Mouse (Mus musculus) hindbrain, embryonic 12.5 days (tissue): ENCODE measurements around the gene Kat2a. TPM values are rescaled to one million over a fixed set of nuclear protein-coding genes. Genes with fewer than 3 reads are reported as not detected.
A peak's percentile ranks its signal among the peaks of the same experiment; 100 is the strongest.
"Not testable (repeated sequence)": the region's sequence is repeated elsewhere in the genome, so short reads cannot be mapped to it uniquely, and the experiment has no call there.

Experiments used
- ATAC-seq: fragments of 200-750 bp; cut with Nextera tagmentation; 2 replicates; pipeline ENCODE4 v1.8.0; 2017; ENCODE audit warnings: moderate TSS enrichment; ENCODE audit not compliant: low FRiP score
- H3K27ac ChIP-seq: fragments of 300-500 bp; sonication (generic); 2 replicates; pipeline ENCODE4 v1.5.1; 2016; ENCODE audit warnings: mild to moderate bottlenecking
- H3K27me3 ChIP-seq: fragments of 300-500 bp; sonication (generic); 2 replicates; pipeline ENCODE4 v1.6.1; 2016; ENCODE audit warnings: mild to moderate bottlenecking
- H3K36me3 ChIP-seq: fragments of 300-500 bp; sonication (generic); 2 replicates; pipeline ENCODE4 v1.6.1; 2016; ENCODE audit warnings: mild to moderate bottlenecking
- H3K4me1 ChIP-seq: fragments of 300-500 bp; sonication (generic); 2 replicates; pipeline ENCODE4 v1.6.1; 2016
- H3K4me2 ChIP-seq: fragments of 300-500 bp; sonication (generic); replicated peaks from 2 replicates; pipeline ENCODE4 v1.6.1; 2016; ENCODE audit warnings: mild to moderate bottlenecking
- H3K4me3 ChIP-seq: fragments of 300-500 bp; sonication (generic); 2 replicates; pipeline ENCODE4 v1.5.1; 2016; ENCODE audit warnings: mild to moderate bottlenecking
- H3K9ac ChIP-seq: fragments of 300-500 bp; sonication (generic); 2 replicates; pipeline ENCODE4 v1.6.1; 2016; ENCODE audit warnings: mild to moderate bottlenecking, moderate library complexity
- H3K9me3 ChIP-seq: fragments of 300-500 bp; sonication (generic); replicated peaks from 2 replicates; pipeline ENCODE4 v1.6.1; 2016; ENCODE audit warnings: mild to moderate bottlenecking
- WGBS: fragments of 180-500 bp; shearing (Covaris S2); methylation state at CpG from one replicate; pipeline ENCODE4 v1.1.7; 2016; 5-methylcytosine and 5-hydroxymethylcytosine counted together
- polyA plus RNA-seq: library from polyadenylated mRNA; unstranded; fragments of >200 nt; fragmentation: Nextera tagmentation; extraction: Ambion mirVana; gene quantifications from 2 replicates; pipeline ENCODE4 v1.2.1, GENCODE M21; 2016

The Kat2a gene
- polyA plus RNA-seq, 1 experiment from 2014 or later: 61.8 TPM

GRCm38 (mm10) chr11:100685371-100685770, 26.9 kb downstream of the Kat2a start:
- no peak overlapping the region for H3K9ac ChIP-seq
- WGBS: 78% methylated on average over 2 of the region's 3 CpGs
- H3K4me1 ChIP-seq: no peaks in the 10 kb centered on the region
- no peak overlapping the region for H3K4me2 ChIP-seq
- no peaks in the 10 kb centered on the region for H3K36me3 ChIP-seq
- H3K27ac ChIP-seq: no peak overlapping the region
- H3K4me3 ChIP-seq: no peak overlapping the region
- H3K27me3 ChIP-seq: peaks cover 4% of the 10 kb centered on the region; the same call in 1 of the 2 replicates
- no peak for ATAC-seq
- H3K9me3 ChIP-seq: no peaks in the 10 kb centered on the region

- ATAC-seq: no peak
- H3K9me3 ChIP-seq: no peaks in the 10 kb centered on the region
- no peaks in the 10 kb centered on the region for H3K27me3 ChIP-seq
- H3K9ac ChIP-seq: no peak overlapping the region
- no peak overlapping the region for H3K4me2 ChIP-seq
- no peaks in the 10 kb centered on the region for H3K36me3 ChIP-seq
- no peaks in the 10 kb centered on the region for H3K4me1 ChIP-seq
- WGBS: 77% methylated on average over 2 of the region's 2 CpGs
- no peak overlapping the region for H3K4me3 ChIP-seq
- no peak overlapping the region for H3K27ac ChIP-seq
These were observed 28.2 kb downstream of the Kat2a start for GRCm38 (mm10) chr11:100684084-100684483.

GRCm38 (mm10) chr11:100682526-100682925, 29.7 kb downstream of the Kat2a start:
- no peak overlapping the region for H3K27ac ChIP-seq
- whole genome bisulfite sequencing: 64% methylated on average over 5 of the region's 5 CpGs
- ATAC-seq: no peak

GRCm38 (mm10) chr11:100681826-100682225, 30.4 kb downstream of the Kat2a start:
- ATAC-seq: no peak
- Histone ChIP-seq H3K27ac (no peak overlapping the region), H3K9ac (no peak overlapping the region), H3K4me1 (no peaks in the 10 kb centered on the region), H3K36me3 (no peaks in the 10 kb centered on the region), H3K4me3 (no peak overlapping the region), H3K27me3 (no peaks in the 10 kb centered on the region), H3K9me3 (no peaks in the 10 kb centered on the region), H3K4me2 (no peak overlapping the region)
- WGBS: 81% methylated on average over 5 of the region's 5 CpGs

More at GRCm38 (mm10) chr11:100682526-100682925, 29.7 kb downstream of the Kat2a start:
- H3K9ac ChIP-seq: no peak overlapping the region
- no peak overlapping the region for H3K4me2 ChIP-seq
- H3K36me3 ChIP-seq: no peaks in the 10 kb centered on the region
- H3K9me3 ChIP-seq: no peaks in the 10 kb centered on the region
- no peaks in the 10 kb centered on the region for H3K4me1 ChIP-seq
- no peaks in the 10 kb centered on the region for H3K27me3 ChIP-seq
- H3K4me3 ChIP-seq: no peak overlapping the region

- Histone ChIP-seq H3K9ac (no peak overlapping the region), H3K36me3 (no peaks in the 10 kb centered on the region), H3K27ac (no peak overlapping the region), H3K4me2 (no peak overlapping the region), H3K4me1 (peaks cover 6% of the 10 kb centered on the region), H3K27me3 (peaks cover 18% of the 10 kb centered on the region), H3K4me3 (no peak overlapping the region), H3K9me3 (no peaks in the 10 kb centered on the region)
- ATAC-seq: no peak
- 63% methylated on average over 7 of the region's 7 CpGs for WGBS
These were observed 34.5 kb downstream of the Kat2a start for GRCm38 (mm10) chr11:100677810-100678209.

GRCm38 (mm10) chr11:100673169-100673568, 39.1 kb downstream of the Kat2a start:
- peak overlapping the region; percentile 16; the same call in 1 of the 2 replicates for H3K4me3 ChIP-seq
- ATAC-seq: no peak
- WGBS: under 1% methylated on average over 20 of the region's 23 CpGs
- peak overlapping the region; percentile 43 for H3K4me2 ChIP-seq
- H3K9me3 ChIP-seq: no peaks in the 10 kb centered on the region
- H3K36me3 ChIP-seq: no peaks in the 10 kb centered on the region
- H3K27me3 ChIP-seq: peaks cover 26% of the 10 kb centered on the region
- peaks cover 6% of the 10 kb centered on the region for H3K4me1 ChIP-seq
- H3K27ac ChIP-seq: no peak overlapping the region
- peak overlapping the region; percentile 50 for H3K9ac ChIP-seq

GRCm38 (mm10) chr11:100671956-100672355, 40.3 kb downstream of the Kat2a start:
- no peak for ATAC-seq
- WGBS: 83% methylated on average over 2 of the region's 2 CpGs
- no peaks in the 10 kb centered on the region for H3K9me3 ChIP-seq
- H3K4me3 ChIP-seq: no peak overlapping the region
- H3K27me3 ChIP-seq: peaks cover 26% of the 10 kb centered on the region
- no peaks in the 10 kb centered on the region for H3K36me3 ChIP-seq
- H3K4me1 ChIP-seq: peaks cover 6% of the 10 kb centered on the region
- H3K27ac ChIP-seq: no peak overlapping the region
- H3K4me2 ChIP-seq: no peak overlapping the region
- H3K9ac ChIP-seq: no peak overlapping the region

GRCm38 (mm10) chr11:100671049-100671448, 41.2 kb downstream of the Kat2a start:
- Histone ChIP-seq H3K9ac (no peak overlapping the region), H3K4me1 (peaks cover 6% of the 10 kb centered on the region), H3K4me3 (no peak overlapping the region), H3K27ac (no peak overlapping the region), H3K4me2 (no peak overlapping the region), H3K36me3 (no peaks in the 10 kb centered on the region), H3K27me3 (peaks cover 21% of the 10 kb centered on the region), H3K9me3 (no peaks in the 10 kb centered on the region)
- no peak for ATAC-seq
- 86% methylated on average over 1 of the region's 1 CpGs for WGBS

GRCm38 (mm10) chr11:100659806-100660205, 52.5 kb downstream of the Kat2a start:
- no peak overlapping the region for H3K27ac ChIP-seq
- 70% methylated on average over 10 of the region's 10 CpGs for WGBS
- peaks cover 5% of the 10 kb centered on the region; the same call in 1 of the 2 replicates for H3K27me3 ChIP-seq

GRCm38 (mm10) chr11:100656458-100656857, 55.8 kb downstream of the Kat2a start:
- Histone ChIP-seq H3K9ac (no peak overlapping the region), H3K4me2 (no peak overlapping the region), H3K27ac (no peak overlapping the region), H3K27me3 (peaks cover 13% of the 10 kb centered on the region), H3K4me3 (no peak overlapping the region), H3K9me3 (no peaks in the 10 kb centered on the region), H3K36me3 (no peaks in the 10 kb centered on the region), H3K4me1 (peaks cover 12% of the 10 kb centered on the region)
- ATAC-seq: no peak
- WGBS: 18% methylated on average over 6 of the region's 6 CpGs

More at GRCm38 (mm10) chr11:100659806-100660205, 52.5 kb downstream of the Kat2a start:
- H3K4me2 ChIP-seq: no peak overlapping the region
- no peak overlapping the region for H3K9ac ChIP-seq
- no peaks in the 10 kb centered on the region for H3K36me3 ChIP-seq
- H3K9me3 ChIP-seq: no peaks in the 10 kb centered on the region
- no peak overlapping the region for H3K4me3 ChIP-seq
- H3K4me1 ChIP-seq: peaks cover 7% of the 10 kb centered on the region
- no peak for ATAC-seq

GRCm38 (mm10) chr11:100655589-100655988, 56.7 kb downstream of the Kat2a start:
- H3K9ac ChIP-seq, H3K36me3 ChIP-seq, H3K4me3 ChIP-seq, H3K9me3 ChIP-seq, ATAC-seq, H3K27ac ChIP-seq, H3K4me2 ChIP-seq: not testable (repeated sequence)
- WGBS: 53% methylated on average over 3 of the region's 3 CpGs
- Histone ChIP-seq H3K4me1 (peaks cover 14% of the 10 kb centered on the region), H3K27me3 (peaks cover 21% of the 10 kb centered on the region)
